Mouse (Mus musculus): Measurements from ENCODE around the gene Nol10. TPM values are rescaled to one million over a fixed set of nuclear protein-coding genes. Genes with fewer than 3 reads are reported as not detected.

Nol10 gene
- total RNA-seq, 2 experiments from 2014 or later = 12.7 to 22.2 TPM

GRCm38 (mm10) chr12:17402116-17402515 is 53.9 kb downstream of the Nol10 start:
- ATAC-seq (replicated peaks; ENCODE audit: poor library complexity, severe bottlenecking) = no peak

- ATAC-seq (replicated peaks; ENCODE audit: poor library complexity, severe bottlenecking) = no peak
These were observed 55.7 kb downstream of the Nol10 start for GRCm38 (mm10) chr12:17403998-17404397.

- ATAC-seq (replicated peaks; ENCODE audit: poor library complexity, severe bottlenecking) = no peak
These were observed 58.6 kb downstream of the Nol10 start for GRCm38 (mm10) chr12:17406825-17407224.

- no peak for ATAC-seq (replicated peaks; ENCODE audit: poor library complexity, severe bottlenecking)
These were observed 60.1 kb downstream of the Nol10 start for GRCm38 (mm10) chr12:17408312-17408711.

GRCm38 (mm10) chr12:17411242-17411641 is 63.0 kb downstream of the Nol10 start:
- ATAC-seq (replicated peaks; ENCODE audit: poor library complexity, severe bottlenecking) = no peak

- ATAC-seq (replicated peaks; ENCODE audit: poor library complexity, severe bottlenecking) = peak; percentile 92
These were observed 63.7 kb downstream of the Nol10 start for GRCm38 (mm10) chr12:17411797-17412526.

GRCm38 (mm10) chr12:17414734-17415133 is 66.5 kb downstream of the Nol10 start:
- ATAC-seq (replicated peaks; ENCODE audit: poor library complexity, severe bottlenecking) = no peak

- ATAC-seq (replicated peaks; ENCODE audit: poor library complexity, severe bottlenecking) = no peak
These were observed 72.0 kb downstream of the Nol10 start for GRCm38 (mm10) chr12:17420168-17420810.

- ATAC-seq (replicated peaks; ENCODE audit: poor library complexity, severe bottlenecking) = no peak
These were observed 77.3 kb downstream of the Nol10 start for GRCm38 (mm10) chr12:17425254-17426169.

- ATAC-seq (replicated peaks; ENCODE audit: poor library complexity, severe bottlenecking) = no peak
These were observed 78.5 kb downstream of the Nol10 start for GRCm38 (mm10) chr12:17426735-17427134.

GRCm38 (mm10) chr12:17430578-17430977 is 82.3 kb downstream of the Nol10 start:
- ATAC-seq (replicated peaks; ENCODE audit: poor library complexity, severe bottlenecking) = no peak

GRCm38 (mm10) chr12:17431166-17431565 is 82.9 kb downstream of the Nol10 start:
- no peak for ATAC-seq (replicated peaks; ENCODE audit: poor library complexity, severe bottlenecking)

- no peak for ATAC-seq (replicated peaks; ENCODE audit: poor library complexity, severe bottlenecking)
These were observed 83.6 kb downstream of the Nol10 start for GRCm38 (mm10) chr12:17431812-17432332.

GRCm38 (mm10) chr12:17433712-17434111 is 85.5 kb downstream of the Nol10 start:
- ATAC-seq (replicated peaks; ENCODE audit: poor library complexity, severe bottlenecking) = no peak

- no peak for ATAC-seq (replicated peaks; ENCODE audit: poor library complexity, severe bottlenecking)
These were observed 88.2 kb downstream of the Nol10 start for GRCm38 (mm10) chr12:17436471-17436870.

- peak; percentile 10; the same call in 1 of the 2 replicates for ATAC-seq (replicated peaks; ENCODE audit: poor library complexity, severe bottlenecking)
These were observed 92.0 kb downstream of the Nol10 start for GRCm38 (mm10) chr12:17440251-17440651.

GRCm38 (mm10) chr12:17441495-17441894 is 93.2 kb downstream of the Nol10 start:
- no peak for ATAC-seq (replicated peaks; ENCODE audit: poor library complexity, severe bottlenecking)

- ATAC-seq (replicated peaks; ENCODE audit: poor library complexity, severe bottlenecking) = no peak
These were observed 96.1 kb downstream of the Nol10 start for GRCm38 (mm10) chr12:17444406-17444805.

- ATAC-seq (replicated peaks; ENCODE audit: poor library complexity, severe bottlenecking) = no peak
These were observed 97.0 kb downstream of the Nol10 start for GRCm38 (mm10) chr12:17445251-17445650.

GRCm38 (mm10) chr12:17448781-17449180 is 100.5 kb downstream of the Nol10 start:
- no peak for ATAC-seq (replicated peaks; ENCODE audit: poor library complexity, severe bottlenecking)
